Mouse (Mus musculus): Measurements from ENCODE around the gene Dennd1b.

DNA sequence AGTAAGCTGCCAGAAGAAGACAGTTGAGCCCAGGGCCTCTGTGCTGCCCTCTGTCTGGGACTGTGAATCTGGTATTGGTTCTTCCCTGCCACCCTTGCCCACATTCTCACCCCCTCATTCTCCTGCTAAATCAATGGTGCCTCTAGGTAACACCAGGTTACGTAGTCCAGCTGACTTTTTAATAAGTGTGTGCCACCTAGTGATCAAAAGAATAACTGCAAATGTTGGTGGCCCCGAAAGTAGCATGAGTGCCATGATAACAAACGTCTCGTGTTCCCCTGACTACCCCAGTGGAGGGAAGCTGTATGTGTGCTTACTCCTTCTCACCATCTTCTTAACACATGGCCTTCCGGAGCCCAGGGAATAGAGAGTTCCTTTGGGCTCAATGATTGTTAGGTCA, 199.6 kb downstream of the Dennd1b start:
- TF ChIP-seq CTCF (IDR thresholded peaks at IDR 0.05), result peak; percentile 66
- no peak for TF ChIP-seq POLR2A (IDR thresholded peaks at IDR 0.05; ENCODE audit: insufficient read depth, low read depth, low read length)
